Mouse (Mus musculus): ENCODE results near the gene Tbx22.

Gene Tbx22

GRCm38 (mm10) chrX:107667664-107668063, at the start of gene Tbx22:
Gene Tbx22, plus strand, starts transcription at chrX:107667964.
- no peak for DNase-seq (ENCODE audit: low spot score in 2 of 2)

GRCm38 (mm10) chrX:107668677-107669076, 913 bp downstream of the Tbx22 start:
- DNase-seq (ENCODE audit: low spot score in 2 of 2): no peak

- no peak for DNase-seq (ENCODE audit: low spot score in 2 of 2)
Measured at GRCm38 (mm10) chrX:107679203-107679602, 11.4 kb downstream of the Tbx22 start.

GRCm38 (mm10) chrX:107708584-107708983, 40.8 kb downstream of the Tbx22 start:
- DNase-seq (ENCODE audit: low spot score in 2 of 2): no peak

GRCm38 (mm10) chrX:107723541-107723940, 55.8 kb downstream of the Tbx22 start:
- no peak for DNase-seq (ENCODE audit: low spot score in 2 of 2)

All from urinary bladder, postnatal 36 days (tissue).